Mouse (Mus musculus) lung, adult 2 months (tissue): ENCODE data around the gene Dnajc14.

Experiments used
- CTCF ChIP-seq: fragments of 200-500 bp; IDR thresholded peaks from 2 replicates; pipeline ENCODE4 v1.5.1; 2011; ENCODE audit warnings: mild to moderate bottlenecking, low read length, control low read depth; ENCODE audit not compliant: insufficient read depth
- POLR2A ChIP-seq: fragments of 200-500 bp; IDR thresholded peaks from 2 replicates; pipeline ENCODE4 v1.6.1; 2011; ENCODE audit warnings: low read depth, mild to moderate bottlenecking, control low read depth, low read length, borderline replicate concordance; ENCODE audit errors: extremely low read depth

GRCm38 (mm10) chr10:128866042-128866441 lies 62.2 kb downstream of the Dnajc14 start:
- TF ChIP-seq CTCF (0 out of 2 replicates have a peak, but pooled peaks have one; percentile 13), POLR2A (no peak)
